In the genomic region with DNA sequence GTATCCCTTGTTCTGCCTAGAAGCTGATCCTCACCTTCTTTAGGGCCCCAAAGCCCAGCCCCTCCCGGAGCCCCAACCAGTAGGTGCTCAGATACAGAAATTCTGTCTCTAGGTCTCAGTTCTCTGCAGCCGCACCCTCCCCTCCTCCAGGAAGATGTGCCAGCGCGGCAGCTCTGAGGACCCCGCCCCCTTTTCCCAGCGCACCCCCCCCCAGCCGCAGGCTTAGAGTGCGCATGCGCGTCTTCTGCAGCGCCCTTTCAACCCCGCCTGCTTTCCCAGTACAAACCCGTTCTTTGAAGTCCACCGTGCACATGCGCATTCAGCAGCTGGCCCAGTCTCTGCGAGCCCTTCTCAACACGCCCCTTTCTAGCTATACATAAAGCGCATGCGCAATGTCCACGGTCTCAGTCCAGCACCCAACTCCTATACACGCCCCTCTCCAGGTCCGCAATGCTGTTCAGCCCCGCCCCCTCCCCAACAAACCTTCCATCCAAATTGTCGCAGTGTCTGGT, we compare ENCODE assay signal across 8 mouse cellular contexts. TPM values are rescaled to one million over a fixed set of nuclear protein-coding genes. Genes with fewer than 3 reads are reported as not detected.
A peak's percentile ranks its signal among the peaks of the same experiment; 100 is the strongest.
DNase-seq lines count a peak whose midpoint lies in the region; ATAC-seq and TF ChIP-seq lines count a peak whose summit lies in the region.

No protein-coding gene starts in this region.

- H3K4me3 ChIP-seq in left cerebral cortex, adult 2 months, result peak overlapping the region; percentile 53
- peak overlapping the region; percentile 33 for H3K4me3 ChIP-seq in macrophage (ENCODE audit: inconsistent target)

- H3K27ac ChIP-seq in left cerebral cortex, adult 2 months, result no peak overlapping the region
- H3K27ac ChIP-seq in macrophage, result no peak overlapping the region

- WGBS in macrophage (ENCODE audit: missing documents), result 26% methylated on average over 13 of the region's 24 CpGs

- peak; percentile 97 for DNase-seq in adipocyte (ENCODE audit: low spot score)
- DNase-seq in gastrocnemius, postnatal 10 days, result peak; percentile 79
- peak; percentile 92 for DNase-seq in hindlimb bud, embryonic 11.5 days (ENCODE audit: extremely low spot score, low read depth, low spot score)
- DNase-seq in left cerebral cortex, adult 2 months (ENCODE audit: extremely low spot score in 1 of 2, low spot score in 2 of 2), result peak; percentile 75 to 84
- peak; percentile 90 for DNase-seq in right cerebral cortex, adult 18-20 months
- DNase-seq in urinary bladder, adult 2 months (ENCODE audit: low spot score), result peak; percentile 52

- H3K79me2 ChIP-seq in macrophage (ENCODE audit: inconsistent target), result no peaks in the 10 kb centered on the region

- no peak for TF ChIP-seq CTCF in left cerebral cortex, adult 2 months (IDR thresholded peaks at IDR 0.05)

- peak; percentile 90 for ATAC-seq in common myeloid progenitor, adult 5-6 weeks (replicated peaks; ENCODE audit: low read depth, poor library complexity, severe bottlenecking)

- H3K36me3 ChIP-seq in macrophage (ENCODE audit: inconsistent target), result no peaks in the 10 kb centered on the region

- intact Hi-C loops in left cerebral cortex, adult 2 months (cut with DNase I), result loop anchor here (5.0 kb wide), 2 partner anchors 156 to 301 kb away; a partner anchor contains a TSS

RNA-seq across cellular contexts. Expression of a gene that starts 1.3 kb away (rescaled TPM):
- 5.4 TPM in 2 replicates for total RNA-seq in common myeloid progenitor, adult 5-6 weeks (2017)
- total RNA-seq in gastrocnemius, postnatal 10 days (2021), result 100 to 1,000 TPM; 624 to 636 TPM
- total RNA-seq in left cerebral cortex, adult 2 months (2021), result 10 to 100 TPM; 42.6 to 49.5 TPM
- total RNA-seq in macrophage (2018; cell fraction: chromatin; rRNA removed), result 10 to 100 TPM in 2 of 26 experiments, 1 to 10 TPM in 22, under 1 TPM in 1, not detected in 1; 0.78 to 33.2 (median 4.4) TPM
- 10 to 100 TPM in 5 of 26 experiments, 1 to 10 TPM in 21; 6.3 to 11.4 (median 8.8) TPM for total RNA-seq in macrophage (2018; cell fraction: cytosol; rRNA removed)
- 10 to 100 TPM in 2 of 26 experiments, 1 to 10 TPM in 24; 1.8 to 11.7 (median 4.6) TPM for total RNA-seq in macrophage (2018; cell fraction: nucleus; rRNA removed)
- polyA plus RNA-seq in macrophage (2018), result 8.0 to 14.9 TPM (median 9.9 TPM) in 3 replicates
- polyA plus RNA-seq in urinary bladder, adult 2 months (2012; rRNA removed), result 55.3 and 57.0 TPM in 2 replicates

Comparison
In these comparisons a context has a peak if more than half of its experiments do, and no peak if none do; other contexts are left out.
1. RNA of a gene that starts 1.3 kb away (total RNA-seq): 624 to 636 TPM in gastrocnemius, postnatal 10 days; 42.6 to 49.5 TPM in left cerebral cortex, adult 2 months and 5.4 TPM in common myeloid progenitor, adult 5-6 weeks; every median in the first group is over 10 times any median in the second.
2. Peak in every context shown above with its lines, with median percentiles within 50 percentile points of each other: DNase-seq.